Mouse (Mus musculus) hindbrain, postnatal 0 days (tissue): ENCODE measurements around the gene Ccdc86. TPM values are rescaled to one million over a fixed set of nuclear protein-coding genes. Genes with fewer than 3 reads are reported as not detected.

Experiments
- ATAC-seq: fragments of 200-750 bp; cut with Nextera tagmentation; 2 replicates; pipeline ENCODE4 v1.8.0; 2017; ENCODE audit warnings: mild to moderate bottlenecking, moderate TSS enrichment, moderate library complexity
- DNase-seq: peaks from one replicate; pipeline ENCODE4 v3.0.0-alpha.2; 2015; ENCODE audit warnings: low spot score
- H3K27ac ChIP-seq: fragments of 300-500 bp; sonication (generic); 2 replicates; pipeline ENCODE4 v1.5.1; 2014; ENCODE audit warnings: mild to moderate bottlenecking
- H3K27me3 ChIP-seq: fragments of 300-500 bp; sonication (generic); 2 replicates; pipeline ENCODE4 v1.6.1; 2014; ENCODE audit warnings: low read length, mixed read lengths; ENCODE audit not compliant: insufficient read depth
- H3K36me3 ChIP-seq: fragments of 300-500 bp; sonication (generic); 2 replicates; pipeline ENCODE4 v1.6.1; 2014; ENCODE audit warnings: low read length, mixed read lengths; ENCODE audit not compliant: insufficient read depth
- H3K4me1 ChIP-seq: fragments of 300-500 bp; sonication (generic); 2 replicates; pipeline ENCODE4 v1.6.1; 2014; ENCODE audit warnings: antibody characterized with exemption, low read length, mixed read lengths; ENCODE audit not compliant: insufficient read depth
- H3K4me2 ChIP-seq: fragments of 300-500 bp; sonication (generic); 2 replicates; pipeline ENCODE4 v1.6.1; 2014; ENCODE audit warnings: low read depth, mild to moderate bottlenecking, low read length, moderate library complexity, mixed read lengths
- H3K4me3 ChIP-seq: fragments of 300-500 bp; sonication (generic); 2 replicates; pipeline ENCODE4 v1.5.1; 2014; ENCODE audit warnings: low read length
- H3K9ac ChIP-seq: fragments of 300-500 bp; sonication (generic); replicated peaks from 2 replicates; pipeline ENCODE4 v1.6.1; 2014; ENCODE audit warnings: mild to moderate bottlenecking, low read length, moderate library complexity, mixed read lengths
- H3K9me3 ChIP-seq: fragments of 300-500 bp; sonication (generic); 2 replicates; pipeline ENCODE4 v1.6.1; 2016; ENCODE audit warnings: low read length, mixed read lengths
- CTCF ChIP-seq: IDR thresholded peaks from 2 replicates; pipeline ENCODE4 v1.5.1; 2016; ENCODE audit warnings: antibody characterized with exemption, control low read depth, low read depth
- WGBS: fragments of 180-500 bp; shearing (Covaris S2); extraction: QIAGEN DNeasy Blood & Tissue Kit; methylation state at CpG from one replicate; pipeline ENCODE4 v1.1.7; 2014; 5-methylcytosine and 5-hydroxymethylcytosine counted together
- polyA plus RNA-seq: library from polyadenylated mRNA; unstranded; fragments of >200 nt; fragmentation: Nextera tagmentation; extraction: Ambion mirVana; gene quantifications from 2 replicates; pipeline ENCODE4 v1.2.1, GENCODE M21; 2015
- total RNA-seq: library from RNA; depleted of rRNA; stranded (reverse); fragments of >200 nt; gene quantifications from 2 replicates; pipeline ENCODE4 v1.2.3, GENCODE M21; 2014

Ccdc86 gene
- total and polyA plus RNA-seq, 2 experiments from 2014 or later: 5.4 to 14.2 TPM

GRCm38 (mm10) chr19:10916506-10916905 lies 32.6 kb downstream of the Ccdc86 start:
- TF ChIP-seq CTCF: no peak
- Histone ChIP-seq H3K9ac (no peak overlapping the region), H3K4me3 (no peak overlapping the region), H3K27me3 (no peaks in the 10 kb centered on the region), H3K4me2 (no peak overlapping the region), H3K9me3 (no peaks in the 10 kb centered on the region), H3K36me3 (no peaks in the 10 kb centered on the region), H3K4me1 (no peaks in the 10 kb centered on the region), H3K27ac (no peak overlapping the region)
- 71% methylated on average over 5 of the region's 5 CpGs for WGBS
- no peak for DNase-seq
- no peak for ATAC-seq

DNA sequence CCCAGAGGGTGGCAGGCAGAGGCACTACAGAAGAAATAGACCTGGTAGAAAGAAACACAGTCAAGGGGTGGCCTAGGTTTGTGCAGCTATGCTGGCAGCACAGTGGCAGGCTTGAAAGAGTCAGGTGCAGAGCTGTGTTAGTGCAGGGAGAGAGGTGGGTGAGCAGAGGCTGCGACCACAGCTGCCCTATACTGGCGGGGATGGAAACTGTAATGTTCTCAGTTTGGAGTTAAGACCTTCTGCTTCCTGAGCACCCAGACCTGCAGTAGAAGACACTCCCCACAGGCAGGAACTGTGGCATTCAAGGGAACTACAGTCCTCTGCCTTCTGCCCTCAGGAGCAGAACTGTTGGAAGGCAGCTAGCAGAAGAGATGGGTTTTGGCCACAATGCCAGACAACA lies 34.2 kb downstream of the Ccdc86 start:
- Histone ChIP-seq H3K9ac (no peak overlapping the region), H3K4me2 (no peak overlapping the region), H3K4me1 (no peaks in the 10 kb centered on the region), H3K4me3 (no peak overlapping the region), H3K36me3 (no peaks in the 10 kb centered on the region), H3K27me3 (no peaks in the 10 kb centered on the region), H3K9me3 (no peaks in the 10 kb centered on the region), H3K27ac (no peak overlapping the region)
- no peak for ATAC-seq
- no peak for DNase-seq
- WGBS: 71% methylated on average over 2 of the region's 2 CpGs
- TF ChIP-seq CTCF: no peak

DNA sequence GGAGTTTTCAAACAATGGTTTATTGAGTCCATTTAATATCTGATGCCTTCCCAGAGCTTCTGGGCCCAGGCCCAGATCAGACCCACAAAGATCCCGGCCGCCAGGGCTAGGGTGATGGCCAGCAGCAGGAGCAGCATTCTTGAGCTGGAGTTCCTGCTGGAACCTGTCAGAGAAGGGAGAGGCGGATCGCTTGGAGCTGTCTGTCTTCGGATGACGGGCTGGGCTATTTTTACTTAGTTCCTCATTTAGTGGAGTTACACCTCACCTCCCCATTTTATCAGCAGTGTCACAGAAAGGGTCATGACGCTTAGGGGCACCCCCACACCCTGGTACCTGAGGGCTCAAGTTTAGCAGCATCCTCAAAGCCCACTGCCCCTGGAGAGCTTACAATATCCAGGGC lies 34.8 kb downstream of the Ccdc86 start:
- no peak overlapping the region for H3K4me3 ChIP-seq
- no peak for TF ChIP-seq CTCF
- no peak for DNase-seq

DNA sequence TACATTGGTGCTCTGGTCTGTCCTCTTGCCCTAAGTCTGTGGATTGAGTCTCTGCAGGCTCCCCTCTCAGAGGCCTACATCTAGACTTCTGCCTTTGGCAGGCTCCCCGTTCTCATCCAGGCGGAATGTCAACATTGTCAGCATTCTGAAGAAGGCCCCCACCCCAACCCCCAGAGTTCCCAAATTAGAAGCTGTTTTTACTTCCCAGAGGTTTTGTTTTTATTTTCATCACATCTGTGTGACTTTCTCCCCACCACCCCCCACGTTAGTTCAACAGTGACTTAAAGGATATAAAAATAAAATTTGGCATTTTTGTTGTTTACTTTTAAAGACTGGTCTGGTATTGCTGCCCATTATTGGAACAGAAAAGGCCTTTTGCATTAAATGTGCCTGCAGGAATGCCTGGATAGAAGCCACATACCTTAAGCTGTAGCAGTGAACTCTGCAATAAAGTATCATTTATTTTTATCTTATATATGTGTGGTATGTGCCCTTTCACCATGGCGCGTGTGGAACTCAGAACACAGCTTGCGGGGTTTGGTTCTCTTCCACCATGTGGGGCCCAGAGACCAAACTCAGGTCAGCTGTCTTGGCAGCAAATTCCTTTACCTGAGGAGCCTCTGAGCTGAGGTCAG lies 39.9 kb downstream of the Ccdc86 start:
- DNase-seq (no peak), ATAC-seq (no peak)
- TF ChIP-seq CTCF: no peak
- Histone ChIP-seq H3K4me2 (no peak overlapping the region), H3K27me3 (no peaks in the 10 kb centered on the region), H3K27ac (no peak overlapping the region), H3K36me3 (peaks cover 25% of the 10 kb centered on the region), H3K9ac (no peak overlapping the region), H3K4me1 (no peaks in the 10 kb centered on the region), H3K9me3 (no peaks in the 10 kb centered on the region), H3K4me3 (no peak overlapping the region)
- 86% methylated on average over 6 of the region's 6 CpGs for WGBS

More for the DNA sequence above, 34.8 kb downstream of the Ccdc86 start:
- Histone ChIP-seq H3K9me3 (no peaks in the 10 kb centered on the region), H3K27me3 (no peaks in the 10 kb centered on the region), H3K27ac (no peak overlapping the region), H3K4me1 (no peaks in the 10 kb centered on the region), H3K9ac (no peak overlapping the region), H3K4me2 (no peak overlapping the region), H3K36me3 (no peaks in the 10 kb centered on the region)
- WGBS: 66% methylated on average over 7 of the region's 7 CpGs
- no peak for ATAC-seq

DNA sequence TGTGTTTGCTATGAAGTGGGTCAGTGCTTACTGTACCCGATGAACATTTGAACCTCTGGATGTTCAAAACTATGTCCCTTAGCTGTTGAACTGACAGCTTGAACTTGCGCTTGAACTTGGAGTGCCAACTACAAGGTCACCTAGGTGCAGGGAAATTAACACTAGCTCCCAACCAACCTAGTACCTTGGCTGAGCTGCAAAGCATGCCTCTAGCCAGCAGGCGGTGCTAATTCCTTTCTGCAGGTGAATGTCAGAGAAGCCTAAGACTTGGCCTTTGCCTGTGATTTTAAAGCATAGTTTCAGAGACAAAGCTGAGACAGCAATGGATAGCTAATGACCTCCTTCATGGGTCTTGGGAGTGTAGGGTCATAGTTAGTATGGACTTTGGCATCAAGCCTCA lies 41.2 kb downstream of the Ccdc86 start:
- Histone ChIP-seq H3K4me1 (no peaks in the 10 kb centered on the region), H3K9me3 (no peaks in the 10 kb centered on the region), H3K27ac (no peak overlapping the region), H3K4me2 (no peak overlapping the region), H3K4me3 (no peak overlapping the region), H3K27me3 (no peaks in the 10 kb centered on the region), H3K9ac (no peak overlapping the region), H3K36me3 (peaks cover 38% of the 10 kb centered on the region)
- peak; percentile 88 for TF ChIP-seq CTCF
- DNase-seq (peak; percentile 74), ATAC-seq (peak; percentile 52)
- 55% methylated on average over 3 of the region's 3 CpGs for WGBS

DNA sequence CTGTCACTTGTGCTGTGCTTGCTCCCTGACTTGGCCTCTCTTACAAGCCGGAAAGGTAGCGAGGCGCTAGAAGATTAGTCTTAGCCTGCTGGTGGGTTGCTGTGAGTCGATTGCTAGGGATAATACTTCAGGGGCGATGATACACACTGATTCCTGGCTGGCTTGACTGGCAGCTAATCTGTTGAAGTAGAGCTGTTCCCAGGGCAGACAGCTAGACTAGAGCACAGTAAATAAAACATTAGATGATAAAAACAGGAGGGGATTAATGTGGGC lies 43.4 kb downstream of the Ccdc86 start:
- Histone ChIP-seq H3K4me2 (no peak overlapping the region), H3K4me1 (no peaks in the 10 kb centered on the region), H3K27me3 (no peaks in the 10 kb centered on the region), H3K4me3 (no peak overlapping the region), H3K9me3 (no peaks in the 10 kb centered on the region), H3K27ac (peak overlapping the region; percentile 68), H3K36me3 (peaks cover 60% of the 10 kb centered on the region), H3K9ac (no peak overlapping the region)
- TF ChIP-seq CTCF: no peak
- 74% methylated on average over 5 of the region's 5 CpGs for WGBS
- DNase-seq (peak; percentile 4), ATAC-seq (no peak)

- Histone ChIP-seq H3K27me3 (no peaks in the 10 kb centered on the region), H3K9ac (no peak overlapping the region), H3K4me2 (no peak overlapping the region), H3K27ac (peak overlapping the region; percentile 68), H3K4me1 (no peaks in the 10 kb centered on the region), H3K4me3 (no peak overlapping the region), H3K36me3 (peaks cover 66% of the 10 kb centered on the region), H3K9me3 (no peaks in the 10 kb centered on the region)
- 52% methylated on average over 7 of the region's 7 CpGs for WGBS
- no peak for TF ChIP-seq CTCF
- ATAC-seq (peak; percentile 72), DNase-seq (peak; percentile 42)
Measured at GRCm38 (mm10) chr19:10904927-10905727, 43.9 kb downstream of the Ccdc86 start.
